Mouse (Mus musculus) limb, embryonic 13.5 days (tissue): ENCODE data around the gene Cbx8. TPM values are rescaled to one million over a fixed set of nuclear protein-coding genes. Genes with fewer than 3 reads are reported as not detected.

Experiments
- ATAC-seq: fragments of 200-750 bp; cut with Nextera tagmentation; 2 replicates; pipeline ENCODE4 v1.8.0; 2017; ENCODE audit warnings: low read depth, moderate number of reproducible peaks, moderate TSS enrichment; ENCODE audit not compliant: low FRiP score
- H3K27ac ChIP-seq: fragments of 300-500 bp; sonication (generic); 2 replicates; pipeline ENCODE4 v1.5.1; 2015; ENCODE audit warnings: inconsistent platforms, mild to moderate bottlenecking, moderate library complexity
- H3K27me3 ChIP-seq: fragments of 300-500 bp; sonication (generic); 2 replicates; pipeline ENCODE4 v1.6.1; 2015; ENCODE audit warnings: mild to moderate bottlenecking, inconsistent platforms
- H3K36me3 ChIP-seq: fragments of 300-500 bp; sonication (generic); 2 replicates; pipeline ENCODE4 v1.6.1; 2015; ENCODE audit warnings: inconsistent platforms, mild to moderate bottlenecking, moderate library complexity
- H3K4me1 ChIP-seq: fragments of 300-500 bp; sonication (generic); 2 replicates; pipeline ENCODE4 v1.6.1; 2015; ENCODE audit warnings: inconsistent platforms
- H3K4me2 ChIP-seq: fragments of 300-500 bp; sonication (generic); replicated peaks from 2 replicates; pipeline ENCODE4 v1.6.1; 2015; ENCODE audit warnings: inconsistent platforms, mild to moderate bottlenecking, moderate library complexity
- H3K4me3 ChIP-seq: fragments of 300-500 bp; sonication (generic); 2 replicates; pipeline ENCODE4 v1.5.1; 2015; ENCODE audit warnings: moderate library complexity, mild to moderate bottlenecking, inconsistent platforms
- H3K9ac ChIP-seq: fragments of 300-500 bp; sonication (generic); 2 replicates; pipeline ENCODE4 v1.6.1; 2015; ENCODE audit warnings: mild to moderate bottlenecking, inconsistent platforms
- H3K9me3 ChIP-seq: fragments of 300-500 bp; sonication (generic); 2 replicates; pipeline ENCODE4 v1.6.1; 2016; ENCODE audit warnings: inconsistent platforms
- WGBS: fragments of 180-500 bp; shearing (Covaris S2); methylation state at CpG from one replicate; pipeline ENCODE4 v1.1.7; 2015; 5-methylcytosine and 5-hydroxymethylcytosine counted together
- polyA plus RNA-seq: library from polyadenylated mRNA; unstranded; fragments of >200 nt; fragmentation: Nextera tagmentation; extraction: Ambion mirVana; gene quantifications from 2 replicates; pipeline ENCODE4 v1.2.1, GENCODE M21; 2015

Gene Cbx8
- polyA plus RNA-seq, 1 experiment from 2014 or later = 10.6 TPM

DNA sequence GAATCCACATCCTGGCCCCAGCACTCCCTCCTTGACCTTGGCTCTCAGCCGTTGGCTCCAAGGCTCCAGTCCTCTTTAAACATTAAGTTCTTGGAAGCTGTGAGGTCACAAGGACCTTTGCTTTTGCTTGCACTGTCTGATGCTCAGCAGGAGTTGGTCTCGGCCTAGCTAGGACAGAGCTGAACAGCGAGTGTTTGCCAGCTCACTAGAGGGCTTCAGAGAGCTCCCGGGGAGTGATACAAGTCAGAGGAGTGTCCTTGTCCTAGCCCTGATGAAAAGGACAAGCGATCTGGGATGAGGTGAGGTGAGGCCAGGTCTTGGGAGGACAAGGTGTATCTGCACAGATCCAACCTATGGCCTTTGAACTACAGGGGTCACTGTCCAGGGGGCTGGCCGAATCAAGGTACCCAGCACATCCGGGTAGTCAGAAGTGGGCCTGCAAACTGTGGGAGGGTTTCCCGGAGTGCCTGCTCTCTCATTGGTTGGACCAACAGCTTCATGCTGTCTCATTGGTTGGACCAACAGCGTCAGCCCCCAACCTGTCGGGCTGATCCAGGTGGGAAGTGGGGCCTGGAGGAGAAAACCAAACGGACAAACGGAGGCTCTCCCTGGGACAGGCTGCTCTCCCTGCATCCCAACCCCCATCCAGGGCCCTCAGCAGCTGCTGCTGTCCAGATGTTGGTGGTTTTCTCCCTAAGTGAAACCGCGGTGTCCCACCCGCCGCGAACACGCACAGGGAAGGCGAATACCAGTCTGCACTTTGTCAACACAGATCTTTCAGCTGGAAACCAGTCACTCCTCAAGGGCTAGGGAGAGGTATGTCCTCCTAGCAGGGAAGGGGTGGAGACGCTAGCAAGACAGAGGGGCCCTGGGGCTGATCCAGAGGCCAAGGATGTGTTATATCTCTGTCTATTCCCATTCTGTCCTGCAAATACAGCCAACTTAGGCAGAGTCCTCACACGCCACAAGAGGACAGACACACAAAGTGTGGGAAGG lies 33.0 kb downstream of the Cbx8 start:
- no peaks in the 10 kb centered on the region for H3K9me3 ChIP-seq
- WGBS = 21% methylated on average over 21 of the region's 21 CpGs
- no peaks in the 10 kb centered on the region for H3K36me3 ChIP-seq
- no peak overlapping the region for H3K27ac ChIP-seq
- peak; percentile 84 for ATAC-seq
- peak overlapping the region; percentile 38 for H3K4me3 ChIP-seq
- H3K9ac ChIP-seq = peak overlapping the region; percentile 53
- peaks cover 3% of the 10 kb centered on the region; the same call in 1 of the 2 replicates for H3K4me1 ChIP-seq
- H3K27me3 ChIP-seq = 0 out of 2 replicates have a peak, but pooled peaks cover 9% of the 10 kb centered on the region
- H3K4me2 ChIP-seq = peak overlapping the region; percentile 60

DNA sequence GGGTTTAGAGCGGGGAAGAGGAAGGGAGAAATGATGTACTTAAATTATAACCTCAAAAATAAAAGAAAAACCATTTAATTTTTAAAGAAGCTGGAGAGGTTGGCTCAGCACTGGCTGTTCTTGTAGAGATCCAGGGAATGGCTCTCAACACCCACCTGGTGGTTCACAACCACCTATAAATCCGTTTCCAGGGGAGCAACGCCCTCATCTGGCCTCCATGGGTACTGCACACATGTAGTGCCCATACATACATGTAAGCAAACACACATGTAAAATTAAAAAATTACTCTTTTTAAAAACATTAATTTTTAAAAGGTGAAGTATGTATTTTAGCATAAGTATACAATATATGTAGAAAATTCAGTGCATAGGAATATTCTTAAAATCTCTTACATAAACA lies 34.3 kb downstream of the Cbx8 start:
- Histone ChIP-seq H3K4me2 (no peak overlapping the region), H3K27ac (no peak overlapping the region), H3K9ac (no peak overlapping the region), H3K9me3 (no peaks in the 10 kb centered on the region), H3K4me3 (no peak overlapping the region), H3K4me1 (peaks cover 3% of the 10 kb centered on the region; the same call in 1 of the 2 replicates), H3K36me3 (no peaks in the 10 kb centered on the region), H3K27me3 (peaks cover 9% of the 10 kb centered on the region; the same call in 1 of the 2 replicates)
- ATAC-seq = no peak
- WGBS = 76% methylated on average over 3 of the region's 3 CpGs

DNA sequence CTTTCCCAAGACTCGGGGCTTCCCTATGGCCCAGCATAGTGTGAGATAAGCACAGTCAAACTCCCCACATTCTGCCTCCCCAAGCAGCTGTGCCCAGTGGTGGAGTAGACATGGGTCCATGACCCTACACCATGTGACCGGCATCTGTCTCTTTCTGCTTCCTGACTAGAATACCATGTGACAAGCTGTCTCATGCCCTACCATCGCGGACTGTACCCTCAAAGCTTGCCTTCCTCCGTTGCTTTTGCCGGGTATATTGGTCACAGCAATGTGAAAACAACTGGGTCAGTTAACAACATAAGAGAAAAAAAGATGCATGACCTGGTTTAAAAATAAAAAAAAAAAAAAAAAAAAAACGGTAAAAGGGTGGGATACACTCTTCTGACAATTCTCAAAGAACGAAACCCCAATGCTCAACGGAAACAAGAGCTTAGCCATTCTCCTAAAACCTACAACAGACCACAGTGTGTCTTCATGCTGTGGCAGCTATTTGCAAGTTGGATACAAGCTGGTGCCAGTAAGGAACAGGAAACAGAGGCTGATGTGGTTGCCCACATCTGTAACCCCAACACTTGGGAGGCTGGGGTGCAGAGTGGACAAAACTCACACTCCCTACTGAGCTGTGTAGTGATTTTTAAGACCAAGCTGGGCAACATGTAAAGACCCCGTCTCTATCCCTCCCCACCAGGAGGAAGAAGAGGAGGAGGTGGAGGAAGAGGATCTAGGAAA lies 35.1 kb downstream of the Cbx8 start:
- ATAC-seq = no peak
- Histone ChIP-seq H3K27ac (no peak overlapping the region), H3K36me3 (no peaks in the 10 kb centered on the region), H3K4me2 (no peak overlapping the region), H3K4me1 (peaks cover 3% of the 10 kb centered on the region; the same call in 1 of the 2 replicates), H3K4me3 (no peak overlapping the region), H3K9ac (no peak overlapping the region), H3K27me3 (peaks cover 12% of the 10 kb centered on the region), H3K9me3 (no peaks in the 10 kb centered on the region)
- WGBS = 86% methylated on average over 10 of the region's 10 CpGs

DNA sequence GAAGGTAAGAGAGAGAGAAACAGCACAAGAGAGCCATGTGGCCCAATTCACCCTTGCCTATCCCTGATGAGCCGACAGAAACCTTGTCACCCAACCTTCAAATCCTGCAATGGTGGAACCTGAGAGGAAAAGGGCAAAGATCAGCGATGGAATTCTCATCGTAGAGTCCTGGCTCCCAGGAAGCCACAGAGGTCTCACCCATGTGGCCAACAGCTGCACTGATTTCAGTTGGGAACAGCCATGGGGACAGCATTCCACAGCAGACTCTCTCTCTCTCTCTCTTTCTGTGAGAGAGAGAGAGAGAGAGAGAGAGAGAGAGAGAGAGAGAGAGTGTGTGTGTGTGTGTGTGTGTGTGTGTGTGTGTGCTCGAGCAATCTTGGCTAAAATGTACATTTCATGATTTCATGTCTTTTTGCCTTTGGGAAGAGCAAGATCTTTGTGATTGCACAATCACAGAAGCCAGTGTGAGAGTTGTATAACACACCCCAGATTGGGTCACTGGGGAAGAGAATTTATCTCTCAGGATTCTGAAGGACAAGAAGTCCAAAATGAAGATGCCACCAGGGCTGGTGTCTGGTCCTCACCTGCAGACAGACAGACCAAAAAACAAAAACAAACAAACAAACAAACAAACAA lies 39.2 kb downstream of the Cbx8 start:
- Histone ChIP-seq H3K27me3 (peaks cover 32% of the 10 kb centered on the region), H3K27ac (no peak overlapping the region), H3K4me1 (peaks cover 18% of the 10 kb centered on the region), H3K9ac (no peak overlapping the region), H3K4me3 (no peak overlapping the region), H3K9me3 (no peaks in the 10 kb centered on the region), H3K36me3 (no peaks in the 10 kb centered on the region), H3K4me2 (no peak overlapping the region)
- WGBS = 56% methylated on average over 4 of the region's 4 CpGs
- ATAC-seq = no peak

DNA sequence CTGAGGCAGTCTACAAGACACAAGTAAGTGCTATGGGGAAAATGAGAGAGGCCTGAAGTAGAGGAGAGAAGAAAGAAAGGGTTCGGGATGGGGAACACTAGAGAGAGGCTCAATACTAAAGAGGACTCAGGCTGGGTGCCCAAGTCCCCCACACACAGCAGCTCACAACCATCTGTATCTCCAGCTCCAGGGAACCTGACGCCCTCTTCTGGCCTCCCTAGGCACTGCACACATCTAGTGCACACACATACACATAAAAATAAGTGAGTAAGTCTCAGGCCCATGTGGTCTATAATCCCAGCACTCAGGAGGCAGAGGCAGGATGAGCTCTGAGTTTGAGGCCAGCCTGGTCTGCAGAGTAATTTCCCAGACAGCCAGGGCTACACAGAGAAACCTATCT lies 39.9 kb downstream of the Cbx8 start:
- 68% methylated on average over 2 of the region's 2 CpGs for WGBS
- no peak overlapping the region for H3K27ac ChIP-seq
- H3K4me2 ChIP-seq = no peak overlapping the region
- no peaks in the 10 kb centered on the region for H3K36me3 ChIP-seq
- H3K4me1 ChIP-seq = peaks cover 18% of the 10 kb centered on the region
- peaks cover 37% of the 10 kb centered on the region for H3K27me3 ChIP-seq
- no peak overlapping the region for H3K9ac ChIP-seq
- no peak overlapping the region for H3K4me3 ChIP-seq
- no peak for ATAC-seq
- H3K9me3 ChIP-seq = no peaks in the 10 kb centered on the region

DNA sequence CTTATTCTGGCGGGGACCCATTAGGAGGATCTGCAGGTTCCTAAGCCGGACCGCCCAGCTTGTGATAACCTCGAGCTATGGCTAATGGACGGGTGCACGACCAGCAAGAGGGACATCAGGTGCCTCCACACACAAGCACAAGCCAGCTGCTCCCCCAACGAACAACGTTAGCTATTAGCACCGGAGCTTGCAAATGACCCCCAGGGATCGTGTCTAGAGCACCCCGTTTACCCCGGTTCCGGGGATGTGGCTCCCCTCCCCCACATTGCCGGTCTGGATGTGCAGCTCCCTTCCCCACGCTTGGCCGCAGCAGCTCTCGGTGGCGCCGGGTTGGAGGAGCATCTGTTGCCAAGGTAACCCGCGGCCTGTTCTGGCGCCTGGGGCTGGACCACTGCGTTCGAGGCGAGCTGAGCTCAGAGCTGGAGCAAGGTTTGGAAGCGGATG lies 41.4 kb downstream of the Cbx8 start:
- 5% methylated on average over 26 of the region's 26 CpGs for WGBS
- H3K4me3 ChIP-seq = peak overlapping the region; percentile 10; the same call in 1 of the 2 replicates
- peaks cover 50% of the 10 kb centered on the region for H3K27me3 ChIP-seq
- H3K4me1 ChIP-seq = peaks cover 21% of the 10 kb centered on the region
- no peak for ATAC-seq
- H3K9me3 ChIP-seq = no peaks in the 10 kb centered on the region
- H3K4me2 ChIP-seq = peak overlapping the region; percentile 66
- no peak overlapping the region for H3K9ac ChIP-seq
- no peak overlapping the region for H3K27ac ChIP-seq
- H3K36me3 ChIP-seq = no peaks in the 10 kb centered on the region

DNA sequence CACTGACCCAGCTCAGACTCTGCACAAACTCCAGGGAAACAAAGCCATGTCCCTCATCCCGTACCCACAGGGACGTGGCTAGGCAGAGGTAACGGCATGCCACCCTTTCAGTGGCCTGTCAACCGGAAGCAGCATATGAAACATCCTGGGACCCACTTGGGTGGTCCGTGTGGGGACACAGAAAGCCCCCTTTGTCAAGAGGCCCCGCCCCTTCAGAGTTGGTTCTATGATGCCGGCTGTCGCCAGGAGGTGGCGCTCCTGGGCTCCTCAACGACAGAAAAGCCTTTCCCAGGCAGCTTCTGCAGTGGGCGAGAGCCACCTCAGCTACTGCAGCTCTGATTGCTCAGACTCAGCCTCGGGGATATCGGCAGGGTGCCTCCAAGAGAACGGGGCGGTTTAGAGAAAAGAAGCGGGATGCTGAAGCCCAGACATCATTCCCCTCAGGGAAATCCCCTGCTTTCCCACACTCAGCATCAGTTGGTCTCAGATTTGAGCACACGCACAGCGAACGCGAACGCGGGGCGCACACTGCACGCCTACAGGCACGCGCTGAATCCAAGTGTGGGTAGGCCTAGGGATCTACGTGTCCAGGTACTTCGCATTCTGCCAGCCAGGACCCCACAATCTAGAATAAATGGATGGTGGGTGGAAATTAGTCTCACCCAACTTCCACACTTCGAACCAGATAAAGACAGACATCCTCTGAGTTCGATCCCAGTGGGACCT lies 42.1 kb downstream of the Cbx8 start:
- peak overlapping the region; percentile 36; the same call in 1 of the 2 replicates for H3K9ac ChIP-seq
- peak; percentile 50 for ATAC-seq
- H3K27ac ChIP-seq = no peak overlapping the region
- WGBS = 6% methylated on average over 30 of the region's 30 CpGs
- H3K36me3 ChIP-seq = no peaks in the 10 kb centered on the region
- H3K4me2 ChIP-seq = peak overlapping the region; percentile 66
- peaks cover 53% of the 10 kb centered on the region for H3K27me3 ChIP-seq
- peaks cover 21% of the 10 kb centered on the region for H3K4me1 ChIP-seq
- no peaks in the 10 kb centered on the region for H3K9me3 ChIP-seq
- H3K4me3 ChIP-seq = peak overlapping the region; percentile 33

DNA sequence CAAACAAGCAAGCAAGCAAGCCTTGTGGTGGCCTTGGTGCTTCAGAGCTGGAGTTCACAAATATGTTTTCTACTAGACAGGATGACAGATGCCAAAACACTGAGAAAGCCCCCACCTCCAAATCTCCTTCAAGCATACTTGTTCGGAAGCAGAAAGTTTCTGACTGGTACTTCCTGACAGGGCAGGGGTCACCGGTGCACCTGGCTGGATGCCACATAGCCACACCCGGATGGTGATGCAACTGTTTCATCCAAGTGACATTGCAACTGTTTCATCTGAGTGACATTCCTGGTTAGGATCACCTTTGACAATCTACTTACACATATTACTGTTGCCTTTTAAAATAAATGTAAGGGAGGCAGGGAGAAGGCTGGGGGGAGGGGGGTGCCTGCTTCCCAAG lies 43.6 kb downstream of the Cbx8 start:
- 76% methylated on average over 3 of the region's 3 CpGs for WGBS
- Histone ChIP-seq H3K9me3 (no peaks in the 10 kb centered on the region), H3K36me3 (no peaks in the 10 kb centered on the region), H3K27ac (no peak overlapping the region), H3K27me3 (peaks cover 49% of the 10 kb centered on the region), H3K4me1 (peaks cover 27% of the 10 kb centered on the region), H3K9ac (no peak overlapping the region), H3K4me2 (no peak overlapping the region), H3K4me3 (no peak overlapping the region)
- ATAC-seq = no peak

DNA sequence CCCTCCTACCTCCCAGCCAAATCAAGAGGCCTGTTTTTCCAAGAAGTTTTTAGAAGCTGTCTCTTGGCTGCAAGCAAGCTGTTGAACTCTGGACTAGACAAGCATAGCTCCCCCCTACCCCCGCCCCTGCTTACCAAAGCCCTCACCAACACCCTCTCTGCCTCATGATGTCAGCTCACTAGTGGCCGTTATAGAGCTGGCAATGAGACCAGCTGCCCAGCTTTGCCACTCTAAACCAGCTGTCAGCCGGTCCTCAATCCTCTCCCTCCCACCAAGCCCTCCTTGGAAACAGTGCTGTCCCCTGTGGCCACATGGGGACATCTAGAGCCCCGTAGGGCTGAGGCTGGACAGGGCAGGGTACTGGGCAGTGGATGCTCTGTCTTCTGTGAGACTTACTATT lies 45.3 kb downstream of the Cbx8 start:
- Histone ChIP-seq H3K4me1 (peaks cover 27% of the 10 kb centered on the region), H3K36me3 (no peaks in the 10 kb centered on the region), H3K4me2 (no peak overlapping the region), H3K4me3 (no peak overlapping the region), H3K27me3 (peaks cover 43% of the 10 kb centered on the region), H3K27ac (peak overlapping the region; percentile 39; the same call in 1 of the 2 replicates), H3K9ac (no peak overlapping the region), H3K9me3 (no peaks in the 10 kb centered on the region)
- WGBS = 40% methylated on average over 4 of the region's 4 CpGs
- ATAC-seq = no peak

DNA sequence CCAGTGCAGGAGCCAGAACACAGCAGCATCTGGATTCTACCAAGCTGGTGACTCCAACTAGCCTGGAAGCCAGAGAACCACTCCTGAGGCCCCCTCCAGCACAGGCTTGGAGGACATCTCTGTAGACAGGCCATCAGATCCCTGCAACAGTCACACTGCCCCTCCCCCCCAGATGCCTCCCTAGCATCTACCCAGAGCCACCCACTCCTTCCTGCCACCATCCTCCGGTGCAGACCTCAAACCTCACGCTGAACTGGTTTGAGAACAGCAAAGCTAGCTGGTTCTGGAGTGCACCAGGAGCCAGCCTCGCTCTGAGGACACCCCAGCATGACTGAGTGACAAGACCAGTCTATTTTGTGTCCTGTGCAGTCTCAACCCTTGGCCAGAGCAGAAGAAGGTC lies 48.0 kb downstream of the Cbx8 start:
- WGBS = 64% methylated on average over 3 of the region's 3 CpGs
- H3K27me3 ChIP-seq = peaks cover 28% of the 10 kb centered on the region; the same call in 1 of the 2 replicates
- no peak for ATAC-seq
- H3K27ac ChIP-seq = no peak overlapping the region
- H3K9ac ChIP-seq = no peak overlapping the region
- no peak overlapping the region for H3K4me3 ChIP-seq
- peaks cover 9% of the 10 kb centered on the region; the same call in 1 of the 2 replicates for H3K4me1 ChIP-seq
- H3K9me3 ChIP-seq = no peaks in the 10 kb centered on the region
- H3K4me2 ChIP-seq = no peak overlapping the region
- H3K36me3 ChIP-seq = no peaks in the 10 kb centered on the region

DNA sequence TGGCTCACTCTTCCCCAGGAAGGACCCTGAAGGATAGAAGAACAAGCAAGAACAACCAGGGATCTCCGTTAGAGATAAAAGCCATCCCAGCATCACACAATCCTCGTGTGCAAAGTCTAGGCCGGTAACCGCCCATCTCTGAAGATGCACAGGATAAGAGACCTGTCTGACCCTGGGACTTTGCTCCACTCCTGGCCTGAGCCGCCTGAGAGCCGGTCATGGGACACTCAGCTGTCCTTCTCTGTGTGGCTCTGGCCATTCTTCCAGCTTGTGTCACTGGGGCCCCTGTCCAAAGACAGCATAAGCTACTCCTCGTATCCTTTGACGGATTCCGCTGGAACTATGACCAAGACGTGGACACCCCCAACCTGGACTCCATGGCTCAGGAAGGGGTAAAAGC lies 52.8 kb downstream of the Cbx8 start, which contains the start of gene Enpp7:
Gene Enpp7, plus strand, starts transcription at position 190 of the 400 bp plus-strand sequence.
- no peak within 1 kb of the TSS for H3K4me3 ChIP-seq
- no peak within 1 kb of the TSS for H3K27ac ChIP-seq
- ATAC-seq = no peak
- 91% methylated on average over 10 of the region's 10 CpGs for WGBS
- H3K4me2 ChIP-seq = no peak within 1 kb of the TSS
- H3K27me3 ChIP-seq = 0 out of 2 replicates have a peak, but pooled peaks cover 3% of the 10 kb centered on the region
- no peaks in the 10 kb centered on the region for H3K36me3 ChIP-seq
- 0 out of 2 replicates have a peak, but pooled peaks cover 5% of the 10 kb centered on the region for H3K4me1 ChIP-seq
- H3K9ac ChIP-seq = no peak within 1 kb of the TSS
- no peaks in the 10 kb centered on the region for H3K9me3 ChIP-seq
